Mouse (Mus musculus) T-helper 17 cell (primary cell): Measurements from ENCODE around the gene Gm10260.

Source experiments
- in situ Hi-C, 2 experiments: fragments of 300-600 bp; cut with MboI, MseI; formaldehyde crosslinking; loops; 1 replicate in 1 of 2; 2 replicates in 1 of 2; pipeline ENCODE4 v1.15.1; 2025; ENCODE audit warnings: high pct_unique_total_duplicates in 2 of 2

Gene Gm10260

DNA sequence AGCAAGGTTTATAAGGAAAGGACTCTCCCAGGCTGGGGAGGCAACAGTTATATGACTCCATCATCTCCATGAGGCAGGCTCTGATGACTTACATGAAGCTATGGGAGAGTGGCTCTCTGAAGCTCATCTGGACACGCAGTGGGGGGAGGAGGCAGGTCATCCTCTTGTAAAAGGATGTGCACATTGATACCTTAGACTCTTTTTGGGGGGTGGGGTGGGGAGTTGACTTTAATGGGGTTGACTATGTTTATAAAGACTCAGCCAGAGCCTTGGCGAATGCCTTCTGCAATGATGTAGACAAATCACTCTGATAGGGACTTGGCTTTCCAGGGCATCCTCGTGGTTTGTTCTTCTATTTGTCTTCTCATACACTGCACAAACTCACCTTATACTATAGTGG, 8.8 kb upstream of the Gm10260 start:
- in situ Hi-C loops: loop anchor here in 1 of 2 experiments (25.0 kb wide), 1 partner anchor 1518 kb away; no protein-coding TSS in a partner anchor

DNA sequence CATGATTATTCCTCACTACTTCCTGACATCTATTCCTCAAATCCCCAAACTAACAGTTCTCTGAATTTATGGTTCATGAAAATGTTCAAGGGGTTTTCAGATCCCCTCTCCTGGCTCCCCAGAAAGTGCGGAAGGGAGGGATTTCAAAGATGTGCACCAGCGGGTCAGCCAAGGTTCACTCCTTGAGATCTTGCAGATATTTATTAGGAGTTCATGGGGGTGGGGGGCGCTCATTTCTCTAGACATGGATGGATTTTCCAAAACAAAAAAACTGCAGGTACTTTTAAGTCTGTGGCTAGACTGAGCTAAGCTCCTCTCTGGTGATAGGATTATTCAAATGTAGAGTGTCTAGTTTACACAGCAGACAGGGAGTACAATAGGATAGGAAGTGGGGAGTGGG, 8.4 kb upstream of the Gm10260 start:
- in situ Hi-C loops: loop anchor here in 1 of 2 experiments (25.0 kb wide), 1 partner anchor 1518 kb away; no protein-coding TSS in a partner anchor

DNA sequence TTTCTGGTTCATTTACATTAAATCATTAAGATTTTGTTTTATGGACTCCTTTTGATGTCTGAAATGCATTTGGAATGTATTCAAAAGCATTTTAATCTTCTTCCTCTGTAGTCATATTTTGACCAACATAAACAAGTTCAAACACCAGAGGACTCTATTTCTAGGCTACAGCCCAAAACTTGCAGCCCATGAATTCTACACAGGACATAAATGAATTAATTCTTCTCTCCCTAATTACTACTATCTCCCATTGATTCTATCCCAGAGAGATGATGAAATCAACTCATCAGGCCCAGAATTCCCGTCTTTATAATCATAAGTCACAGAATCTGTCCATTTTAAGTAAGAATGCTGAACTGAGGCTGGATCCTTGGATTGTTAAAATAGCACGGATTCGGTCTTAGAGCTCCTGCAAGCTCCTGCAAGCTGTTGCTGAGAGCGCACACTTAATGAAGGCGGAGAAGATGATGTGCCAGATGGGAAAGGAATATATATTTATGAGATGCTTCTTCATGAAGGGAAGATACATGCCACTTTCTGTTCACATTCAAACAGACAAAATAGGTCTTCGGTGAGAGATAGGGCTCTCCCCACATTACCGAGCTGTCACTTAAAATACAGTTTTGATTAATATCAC, 7.7 kb upstream of the Gm10260 start:
- in situ Hi-C loops: loop anchor here in 1 of 2 experiments (25.0 kb wide), 1 partner anchor 1519 kb away; no protein-coding TSS in a partner anchor

DNA sequence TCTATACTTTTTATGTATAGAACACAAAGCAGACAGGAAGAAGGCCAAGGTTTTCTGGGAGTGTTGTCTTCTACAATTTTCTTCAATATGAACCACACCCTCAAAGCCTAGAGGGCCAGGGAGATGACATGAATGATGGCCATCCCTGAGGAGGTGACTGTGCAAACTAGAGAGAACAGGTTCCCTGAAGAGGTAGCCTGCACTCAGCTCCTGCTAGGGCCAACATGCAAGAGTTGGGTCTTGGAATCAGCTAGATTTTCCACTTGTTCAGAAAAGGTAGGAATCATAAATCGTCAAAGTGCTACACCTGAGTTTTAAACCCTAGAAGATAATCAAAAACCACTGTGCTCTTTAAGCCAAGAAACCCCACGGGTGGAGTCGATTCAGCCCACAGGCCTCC, 6.2 kb upstream of the Gm10260 start:
- in situ Hi-C loops: loop anchor here in 1 of 2 experiments (25.0 kb wide), 1 partner anchor 1521 kb away; no protein-coding TSS in a partner anchor

DNA sequence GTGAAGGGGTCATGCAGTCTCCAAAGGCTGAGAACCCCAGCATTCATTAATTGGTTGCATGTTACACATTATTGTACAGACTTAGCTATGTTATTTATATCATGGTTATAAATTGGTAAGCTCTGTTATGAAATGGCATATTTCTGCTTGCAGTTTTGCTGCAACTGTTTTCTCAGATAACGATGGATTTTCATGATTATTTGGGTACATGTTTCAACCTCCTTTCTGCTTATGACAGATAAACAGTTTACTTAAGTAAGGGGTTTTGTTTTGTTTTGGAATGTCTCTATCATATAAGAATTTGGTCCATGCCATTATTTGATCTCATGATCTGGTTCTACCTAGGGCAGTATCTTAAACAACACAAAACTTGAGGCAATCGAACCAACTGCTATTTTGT, 5.5 kb upstream of the Gm10260 start:
- in situ Hi-C loops: loop anchor here in 1 of 2 experiments (25.0 kb wide), 1 partner anchor 1521 kb away; no protein-coding TSS in a partner anchor

DNA sequence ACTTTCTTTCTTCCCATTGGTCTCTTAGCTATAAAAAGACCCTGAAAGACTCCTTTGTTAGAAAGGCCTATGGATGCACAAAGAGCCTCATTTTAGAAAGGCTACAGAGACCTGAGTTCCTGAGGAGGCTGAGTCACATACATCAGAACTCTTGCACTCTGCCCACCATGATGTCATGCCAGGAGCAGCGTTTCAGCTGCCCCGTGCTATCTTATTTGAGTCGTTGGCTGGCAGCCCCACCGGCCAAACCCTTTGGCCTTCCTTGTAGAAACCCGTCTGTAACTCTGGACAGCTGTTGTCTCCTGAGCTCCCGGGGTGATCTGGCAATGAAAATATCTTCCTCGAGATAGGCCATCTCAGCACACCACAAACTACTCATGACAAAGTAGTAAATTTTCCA, 3.6 kb upstream of the Gm10260 start:
- in situ Hi-C loops: loop anchor here in 1 of 2 experiments (25.0 kb wide), 1 partner anchor 1523 kb away; no protein-coding TSS in a partner anchor

DNA sequence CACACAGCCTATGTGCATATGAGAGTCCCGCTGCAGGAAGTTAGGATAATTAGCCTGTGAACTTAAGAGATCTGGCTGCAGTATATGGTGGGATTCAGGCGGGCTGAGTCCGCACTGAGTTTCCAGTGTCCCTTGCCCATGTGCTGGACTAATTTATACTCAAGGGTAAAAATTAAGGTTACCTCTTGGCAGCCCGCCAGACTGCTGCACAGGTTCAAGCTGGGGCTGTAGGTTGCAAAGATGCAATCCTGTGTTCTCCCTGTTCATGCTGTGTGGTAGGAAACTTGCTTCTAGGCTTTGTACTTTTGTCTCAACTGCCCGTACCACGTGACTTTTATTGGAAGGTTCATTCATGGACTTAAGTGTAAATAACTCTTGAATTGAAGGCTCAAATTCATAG, 3.0 kb upstream of the Gm10260 start:
- in situ Hi-C loops: loop anchor here in 1 of 2 experiments (25.0 kb wide), 1 partner anchor 1524 kb away; no protein-coding TSS in a partner anchor

DNA sequence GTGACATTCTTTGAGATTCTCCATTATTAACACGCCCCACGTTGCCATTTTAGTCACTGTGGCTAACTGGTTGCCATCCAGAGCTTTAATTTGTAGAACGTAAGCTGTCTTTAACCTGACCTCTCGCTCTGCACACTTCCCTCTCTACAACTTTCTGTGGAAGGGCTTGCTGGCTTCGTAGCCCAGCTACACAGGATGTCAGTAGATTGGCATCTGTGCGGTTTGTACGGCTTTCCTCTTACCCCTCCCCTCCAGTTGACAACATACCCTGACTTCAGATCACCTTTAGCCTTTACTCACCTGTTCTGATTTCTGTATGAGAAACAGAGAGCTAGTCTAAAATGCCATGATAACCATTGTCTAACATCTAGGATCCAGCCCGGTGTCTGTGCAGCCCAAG, 1.7 kb upstream of the Gm10260 start:
- in situ Hi-C loops: loop anchor here in 1 of 2 experiments (25.0 kb wide), 1 partner anchor 1525 kb away; no protein-coding TSS in a partner anchor

DNA sequence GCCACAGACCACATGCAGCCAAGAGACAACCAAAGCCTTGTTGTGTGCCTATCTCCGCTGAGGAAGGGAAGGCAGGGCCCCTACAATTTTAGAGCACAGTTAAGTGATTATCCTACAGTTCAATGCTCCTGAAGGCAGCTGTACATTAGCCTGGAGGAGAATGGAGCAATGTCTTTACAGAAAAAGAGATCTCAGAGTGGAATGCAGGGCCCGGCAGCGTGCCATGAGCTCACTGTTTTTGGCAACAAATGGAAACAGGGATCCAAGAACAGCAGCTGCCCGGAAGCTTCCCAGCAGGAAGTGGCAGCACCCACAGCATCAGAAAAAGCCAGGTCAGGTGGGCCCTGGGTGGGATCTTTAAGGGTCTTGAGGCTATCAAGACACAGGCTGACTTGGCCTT, 3.4 kb downstream of the Gm10260 start:
- in situ Hi-C loops: loop anchor here in 1 of 2 experiments (25.0 kb wide), 1 partner anchor 1530 kb away; no protein-coding TSS in a partner anchor

DNA sequence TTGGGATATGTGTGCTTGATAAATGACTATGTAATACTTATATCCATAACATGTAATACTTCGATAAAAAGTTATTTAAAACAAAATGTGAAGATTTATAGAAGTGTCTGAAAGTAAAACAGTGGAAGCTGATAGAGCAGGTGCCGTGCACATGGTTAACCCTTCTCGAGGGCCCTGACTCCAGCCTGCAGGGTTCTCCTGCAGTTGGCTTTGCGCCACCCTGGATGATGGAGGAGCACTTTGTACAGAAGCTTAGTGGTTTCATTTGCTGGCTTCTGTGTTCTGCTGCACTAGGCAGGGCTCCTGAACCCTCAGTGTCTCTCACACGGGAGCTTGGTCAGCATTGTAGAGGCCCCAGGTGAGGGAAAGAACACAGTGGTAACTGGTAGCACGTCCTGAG, 4.3 kb downstream of the Gm10260 start:
- in situ Hi-C loops: loop anchor here in 1 of 2 experiments (25.0 kb wide), 1 partner anchor 1531 kb away; no protein-coding TSS in a partner anchor

DNA sequence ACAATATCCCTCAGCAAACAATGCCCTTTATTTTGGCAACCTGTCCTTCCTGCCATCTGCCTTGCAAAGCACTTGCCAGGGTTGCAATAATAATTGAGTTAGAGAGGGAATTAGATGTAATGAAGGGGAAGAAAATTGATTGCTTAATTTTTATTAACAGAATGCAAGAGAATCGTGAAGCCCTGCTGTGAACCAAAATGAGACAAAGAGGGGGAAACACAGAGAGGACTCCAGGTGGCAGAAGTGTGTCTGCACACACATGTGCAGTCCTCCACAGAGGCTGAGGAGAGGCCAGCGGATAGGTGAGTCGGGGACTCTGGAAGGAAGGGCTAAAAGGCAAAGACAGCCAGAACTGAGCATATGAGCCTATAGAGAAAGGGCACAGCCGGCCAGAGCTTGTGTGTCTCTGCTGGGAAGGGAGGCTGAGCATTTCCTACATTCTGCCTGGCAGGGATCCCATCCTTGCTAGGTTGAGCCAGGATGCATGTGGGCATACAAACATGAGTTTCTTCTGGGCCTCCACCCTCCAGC, 9.5 kb downstream of the Gm10260 start:
- in situ Hi-C loops: loop anchor here in 1 of 2 experiments (25.0 kb wide), 1 partner anchor 1536 kb away; no protein-coding TSS in a partner anchor

DNA sequence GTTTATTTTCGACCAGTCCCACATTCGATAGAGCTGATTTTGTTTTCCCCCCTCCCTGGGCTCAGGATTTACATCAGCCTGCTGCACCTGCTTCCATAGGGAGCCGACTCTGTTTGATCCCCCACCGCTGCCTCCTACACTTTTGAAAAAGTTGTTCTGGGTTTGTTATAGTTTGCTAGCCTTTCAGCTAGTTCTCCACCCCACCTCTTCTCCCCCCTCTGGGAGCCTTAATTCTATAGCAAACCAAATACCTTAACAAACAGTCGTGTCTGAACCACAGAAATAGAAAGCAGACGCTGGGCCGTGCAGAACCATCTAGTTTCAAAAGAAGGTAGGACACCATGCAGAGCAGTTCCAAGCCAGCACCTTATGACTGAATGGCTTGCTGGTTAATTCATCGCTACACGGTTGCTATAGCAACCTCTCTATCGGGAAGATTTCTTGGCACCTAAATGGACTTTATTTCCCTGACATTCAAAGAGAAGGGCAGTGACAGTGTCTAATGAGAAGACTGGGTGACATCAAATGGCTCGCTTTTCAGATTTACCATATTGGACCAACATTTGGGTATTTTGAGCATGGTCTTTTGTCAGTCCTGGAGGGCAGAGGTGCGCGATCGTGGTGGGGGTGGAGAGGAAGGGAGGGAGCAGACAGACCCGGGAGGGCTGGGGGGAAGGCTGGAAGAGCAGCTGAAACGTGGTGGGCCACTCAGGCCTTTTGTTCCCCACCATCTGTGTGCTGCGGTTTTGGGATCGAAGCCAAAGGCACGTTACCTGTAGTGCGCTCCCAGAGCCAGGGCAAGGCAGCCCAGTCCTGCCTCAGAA, 13.2 kb downstream of the Gm10260 start:
- in situ Hi-C loops: no loop called here

DNA sequence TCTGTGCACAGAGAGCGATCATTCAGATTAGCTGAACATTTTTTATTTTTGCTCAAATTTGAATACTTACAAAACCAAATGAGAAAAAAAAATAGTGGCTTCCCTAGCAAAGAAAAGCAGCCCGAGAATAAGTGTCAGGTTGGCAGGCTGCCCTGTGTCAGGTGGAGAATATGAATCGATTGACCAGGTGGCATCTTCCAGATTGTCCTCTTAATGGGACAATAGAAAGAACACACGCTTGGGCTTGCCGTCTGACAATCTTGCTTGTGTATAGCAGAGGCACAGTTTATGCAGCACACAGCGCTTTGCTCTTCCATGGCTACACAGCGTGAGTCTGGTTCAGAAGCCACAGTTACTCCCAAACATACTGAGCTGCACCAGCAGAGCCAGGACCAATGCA, 15.8 kb downstream of the Gm10260 start:
- in situ Hi-C loops: no loop called here

DNA sequence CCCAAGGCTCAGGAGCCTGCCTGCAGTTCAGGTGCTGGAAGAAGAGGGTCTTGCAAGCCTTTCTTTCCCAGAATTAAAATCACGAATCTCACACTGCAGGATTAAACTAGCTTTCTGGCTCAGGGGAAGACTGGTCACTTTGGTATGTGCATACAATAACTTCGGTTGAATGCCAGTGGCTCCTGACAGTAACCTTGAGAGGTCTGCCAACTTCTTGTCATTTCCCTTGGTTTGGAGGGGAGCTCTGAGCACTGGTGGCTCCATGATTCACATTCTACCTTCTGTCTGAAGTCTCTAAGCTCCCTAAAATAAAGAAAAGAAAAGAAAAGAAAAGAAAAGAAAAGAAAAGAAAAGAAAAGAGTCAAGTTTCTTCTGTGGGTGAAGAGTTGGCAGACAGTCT, 16.4 kb downstream of the Gm10260 start:
- in situ Hi-C loops: no loop called here

DNA sequence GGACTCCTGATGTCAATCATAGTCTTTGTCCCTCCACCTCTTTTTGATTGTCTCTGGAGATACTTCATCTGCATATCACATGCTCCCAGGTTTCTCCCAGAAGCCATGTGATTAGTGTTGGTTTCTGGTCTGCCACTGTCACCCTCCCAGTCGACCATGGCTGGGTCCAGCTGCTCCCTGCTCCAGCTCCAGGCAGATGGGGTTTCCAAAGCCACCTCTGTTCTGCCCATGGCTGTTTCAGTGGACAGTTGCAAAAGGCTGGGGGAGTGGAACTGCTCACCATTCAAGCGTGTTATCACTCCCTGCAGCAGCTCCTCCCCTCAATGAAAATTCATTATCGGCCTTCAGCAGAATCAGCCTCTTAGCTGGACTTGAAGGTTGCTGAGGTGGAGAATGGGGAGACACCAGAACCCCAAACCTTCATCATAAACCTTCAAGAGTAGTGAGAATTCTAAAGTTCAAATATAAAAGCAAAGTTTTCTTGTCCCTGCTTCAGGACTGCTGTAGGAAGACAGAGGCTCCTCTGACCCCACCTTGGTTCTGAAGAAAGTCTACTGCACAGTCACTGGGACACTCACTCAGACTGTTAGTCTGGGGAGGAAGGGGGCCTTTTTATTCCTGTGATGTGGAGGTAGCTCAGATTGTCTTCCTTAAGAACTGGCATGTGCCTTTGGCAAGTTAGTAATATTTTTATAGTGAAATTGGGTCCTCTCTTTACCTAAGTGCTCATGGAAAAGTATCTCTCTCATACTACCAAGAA, 17.0 kb downstream of the Gm10260 start:
- in situ Hi-C loops: no loop called here

DNA sequence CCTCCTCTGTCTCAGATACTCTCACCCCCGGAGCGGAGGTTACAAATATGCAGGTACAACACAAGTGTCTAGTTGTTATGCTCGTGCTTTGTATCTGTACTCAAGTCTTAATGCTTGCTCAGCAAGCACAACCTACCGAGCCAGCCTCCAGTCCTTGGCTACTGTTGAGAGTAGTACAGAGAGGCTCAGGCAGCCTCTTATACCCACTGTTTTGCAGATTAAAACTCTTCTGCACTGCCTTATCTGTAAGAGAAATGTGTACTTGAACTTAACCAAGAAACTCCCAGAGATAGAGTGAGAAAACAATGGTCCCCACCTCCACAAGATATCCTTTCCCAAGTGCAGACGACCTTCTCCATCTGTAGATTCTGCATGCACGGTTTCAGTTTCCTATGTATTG, 24.5 kb downstream of the Gm10260 start:
- in situ Hi-C loops: no loop called here

DNA sequence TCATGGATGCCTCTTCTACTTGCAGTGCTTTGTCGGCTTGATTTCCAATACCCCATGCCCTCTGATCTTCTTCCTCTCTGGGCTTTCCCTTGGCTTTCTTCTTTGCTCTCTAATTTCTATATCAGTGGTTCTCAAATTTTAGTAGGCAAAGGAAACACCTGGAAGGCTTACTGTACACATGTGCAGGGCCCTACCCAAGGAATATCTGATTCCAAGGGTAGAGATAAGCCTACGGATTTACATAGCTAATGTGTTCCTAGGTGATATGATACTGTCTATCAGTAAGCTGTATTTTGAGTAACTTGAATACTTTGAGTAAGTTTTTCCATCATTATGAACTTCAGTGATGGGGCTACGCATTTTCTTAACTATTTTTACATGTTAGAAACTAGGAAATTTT, 25.7 kb downstream of the Gm10260 start:
- in situ Hi-C loops: no loop called here

DNA sequence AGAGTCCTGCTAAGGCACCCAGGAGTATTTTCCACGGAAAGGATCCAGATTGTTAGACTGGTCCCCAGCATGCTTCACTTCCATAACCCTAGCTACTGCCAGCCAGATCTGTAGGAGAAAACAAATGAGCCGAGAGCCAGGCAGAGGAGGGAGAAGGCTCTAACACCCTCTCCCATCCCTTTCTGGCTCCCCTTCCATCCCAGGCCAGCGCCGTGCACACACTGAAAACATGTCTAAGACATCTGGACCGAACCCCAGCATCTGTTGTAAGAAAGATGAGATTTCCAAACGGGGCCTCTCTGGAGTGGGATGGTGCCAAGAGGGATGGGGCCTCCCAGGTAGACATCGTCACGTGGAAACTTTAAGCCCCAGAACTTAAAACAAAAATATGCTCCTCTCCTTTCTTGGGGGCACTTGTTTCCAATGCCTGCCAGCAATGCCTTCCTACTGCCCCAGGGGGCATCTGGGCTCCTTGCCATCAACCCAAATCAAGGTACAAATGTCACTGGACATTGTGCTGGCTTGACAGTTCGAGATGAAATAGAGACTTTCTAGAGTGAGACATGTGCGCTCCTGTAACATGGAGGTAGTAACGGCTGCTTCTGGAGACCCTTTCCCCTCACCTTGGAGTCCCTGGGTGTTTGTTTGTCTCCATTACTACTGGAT, 35.1 kb downstream of the Gm10260 start:
- in situ Hi-C loops: no loop called here

DNA sequence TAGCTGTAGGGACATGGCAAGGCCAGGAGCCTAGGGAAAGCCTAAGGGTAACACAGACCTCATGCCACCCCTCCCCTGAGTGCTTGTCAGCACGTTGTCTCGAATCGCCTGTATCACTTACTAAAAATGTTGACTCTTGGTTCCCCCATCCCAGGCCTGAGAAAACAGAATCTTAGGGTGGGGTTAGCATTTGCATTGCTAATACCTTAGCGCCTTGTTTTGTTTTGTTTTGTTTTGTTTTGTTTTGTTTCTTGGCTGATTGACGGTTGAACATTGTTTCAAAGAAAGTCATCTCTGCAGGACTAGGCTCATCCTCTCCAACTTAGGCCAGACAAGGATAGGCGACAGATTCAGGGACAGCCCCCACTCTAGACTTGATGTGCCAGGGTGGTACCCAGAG, 35.9 kb downstream of the Gm10260 start:
- in situ Hi-C loops: no loop called here

DNA sequence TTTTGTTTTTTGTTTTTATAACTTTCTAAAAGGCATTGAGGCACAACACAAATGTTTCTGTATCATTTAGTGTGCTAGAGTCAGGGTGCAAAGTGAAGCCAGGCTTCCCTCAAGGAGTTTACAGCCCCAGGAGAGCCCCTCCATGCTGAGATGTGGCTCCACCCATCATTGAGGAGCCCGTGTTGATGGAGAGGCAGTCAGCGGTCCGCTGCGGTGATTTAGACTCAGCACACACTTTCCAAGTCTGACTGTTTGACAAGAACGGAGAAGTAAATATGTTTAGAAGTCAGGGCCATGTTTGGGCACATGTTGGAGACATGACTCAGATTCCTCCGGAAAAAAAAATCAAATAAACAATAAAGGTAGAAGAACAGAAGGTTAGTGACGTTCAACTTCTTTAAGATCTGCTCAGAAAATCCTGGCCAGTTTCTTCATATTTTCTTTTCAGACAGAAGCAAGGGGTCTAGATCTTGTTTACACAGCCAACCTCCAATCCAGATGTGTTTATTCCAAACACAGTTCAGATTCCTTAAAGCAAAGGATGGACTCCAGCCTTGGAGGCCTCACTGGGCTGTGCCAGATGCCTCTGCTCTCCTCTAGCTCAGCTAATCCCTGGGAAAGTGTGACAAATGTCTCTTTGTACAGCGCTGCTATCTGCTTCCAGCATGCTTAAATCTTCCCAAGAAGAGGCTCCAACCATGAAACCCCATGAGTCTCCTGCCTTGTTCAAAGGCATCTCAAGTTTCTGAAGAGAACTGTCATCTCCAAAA, 47.7 kb downstream of the Gm10260 start:
- in situ Hi-C loops: loop anchor here in 1 of 2 experiments (5.0 kb wide), 1 partner anchor 65 kb away; no protein-coding TSS in a partner anchor
